In genomic region chr8:3392293-3392692, GRCm38 (mm10) we compare ENCODE assay signal across 9 mouse cellular contexts. TPM values are rescaled to one million over a fixed set of nuclear protein-coding genes. Genes with fewer than 3 reads are reported as not detected.
DNase-seq lines count a peak whose midpoint lies in the region; ATAC-seq and TF ChIP-seq lines count a peak whose summit lies in the region.
"Had no signal": no experiment of that assay in that cellular context is flagged by ENCODE, and none has a peak within 500 bp of the region (broad histone marks: within the 10 kb centered on the region; RNA-seq: fewer than 3 reads in every experiment).

No protein-coding gene starts in this region.

- H3K4me3 ChIP-seq in heart, embryonic 10.5 days, result peak overlapping the region; percentile 86
- peak overlapping the region; percentile 74 for H3K4me3 ChIP-seq in C2C12 (ENCODE audit: insufficient read depth, poor library complexity, severe bottlenecking)
- peak overlapping the region; percentile 87 for H3K4me3 ChIP-seq in forebrain, embryonic 15.5 days
- H3K4me3 ChIP-seq in liver, embryonic 16.5 days (ENCODE audit: low read depth, low read length), result peak overlapping the region; percentile 81

- peak overlapping the region; percentile 81; the same call in 1 of the 2 replicates for H3K9ac ChIP-seq in forebrain, embryonic 15.5 days (replicated peaks)
- H3K9ac ChIP-seq in liver, embryonic 16.5 days (ENCODE audit: low read depth, low read length), result peak overlapping the region; percentile 77

- H3ac ChIP-seq in C2C12 (ENCODE audit: control insufficient read depth, insufficient read length, low read depth), result peak overlapping the region; percentile 77

- DNase-seq in heart, embryonic 10.5 days (ENCODE audit: low spot score), result no peak
- no peak for DNase-seq in heart, postnatal 36 days
- no peak for DNase-seq in cerebellum, adult 9-11 months
- no peak for DNase-seq in urinary bladder, adult 2 months (ENCODE audit: low spot score)
- no peak for DNase-seq in adrenal gland, postnatal 14 days

- H3K9me3 ChIP-seq in heart, embryonic 10.5 days, result no peaks in the 10 kb centered on the region
- H3K9me3 ChIP-seq in forebrain, embryonic 15.5 days, result no peaks in the 10 kb centered on the region
- H3K9me3 ChIP-seq in liver, embryonic 16.5 days (replicated peaks; ENCODE audit: control insufficient read depth, low read length), result no peaks in the 10 kb centered on the region

- 45% methylated on average over 4 of the region's 4 CpGs for WGBS in heart, embryonic 10.5 days
- WGBS in forebrain, embryonic 15.5 days, result 52% methylated on average over 4 of the region's 4 CpGs
- 16% methylated on average over 4 of the region's 4 CpGs for WGBS in liver, embryonic 16.5 days (ENCODE audit: insufficient replicate concordance)

- no peaks in the 10 kb centered on the region for H3K36me3 ChIP-seq in heart, embryonic 10.5 days
- H3K36me3 ChIP-seq in C2C12 (ENCODE audit: control insufficient read depth, insufficient read depth), result peaks cover 7% of the 10 kb centered on the region
- no peaks in the 10 kb centered on the region; the same call in 1 of the 2 replicates for H3K36me3 ChIP-seq in forebrain, embryonic 15.5 days
- H3K36me3 ChIP-seq in liver, embryonic 16.5 days (ENCODE audit: control insufficient read depth, insufficient read depth), result no peaks in the 10 kb centered on the region

- peak overlapping the region; percentile 75 for H3K27ac ChIP-seq in heart, embryonic 10.5 days
- H3K27ac ChIP-seq in forebrain, embryonic 15.5 days (replicated peaks), result no peak overlapping the region
- peak overlapping the region; percentile 30; the same call in 1 of the 2 replicates for H3K27ac ChIP-seq in liver, embryonic 16.5 days (ENCODE audit: low read length)

- no peak for TF ChIP-seq CTCF in C2C12 (IDR thresholded peaks at IDR 0.05; ENCODE audit: control insufficient read depth, insufficient read depth, insufficient read length)

- ATAC-seq in forebrain, embryonic 15.5 days (replicated peaks), result no peak
- ATAC-seq in liver, embryonic 16.5 days (ENCODE audit: low read depth), result peak; percentile 28

- peaks cover 35% of the 10 kb centered on the region for H3K79me3 ChIP-seq in C2C12 (ENCODE audit: low read depth)

- no peaks in the 10 kb centered on the region for H3K27me3 ChIP-seq in heart, embryonic 10.5 days (ENCODE audit: insufficient read depth, poor library complexity, severe bottlenecking)
- no peaks in the 10 kb centered on the region for H3K27me3 ChIP-seq in C2C12 (ENCODE audit: control insufficient read depth, insufficient read depth, insufficient read length)
- no peaks in the 10 kb centered on the region for H3K27me3 ChIP-seq in forebrain, embryonic 15.5 days
- no peaks in the 10 kb centered on the region for H3K27me3 ChIP-seq in liver, embryonic 16.5 days (ENCODE audit: control insufficient read depth, insufficient read depth, low read depth, low read length)

- intact Hi-C loops in heart, postnatal 36 days (cut with DNase I), result loop anchor here (5.0 kb wide), 1 partner anchor 35 kb away; no protein-coding TSS in a partner anchor

- H3K79me2 ChIP-seq in C2C12 (ENCODE audit: control insufficient read depth, insufficient read depth), result peaks cover 48% of the 10 kb centered on the region

- peak overlapping the region; percentile 87 for H3K4me2 ChIP-seq in forebrain, embryonic 15.5 days (replicated peaks)
- peak overlapping the region; percentile 89 for H3K4me2 ChIP-seq in liver, embryonic 16.5 days (ENCODE audit: low read depth, low read length)

- peaks cover 19% of the 10 kb centered on the region for H3K4me1 ChIP-seq in heart, embryonic 10.5 days
- peaks cover 33% of the 10 kb centered on the region for H3K4me1 ChIP-seq in forebrain, embryonic 15.5 days
- H3K4me1 ChIP-seq in liver, embryonic 16.5 days (ENCODE audit: control insufficient read depth, low read depth, low read length), result peaks cover 20% of the 10 kb centered on the region

TF ChIP-seq in C2C12, 6 proteins besides CTCF, POLR2A, EP300 and RAD21:
- TF ChIP-seq FOSL1 (IDR thresholded peaks at IDR 0.05; ENCODE audit: insufficient read depth, low read length, poor library complexity, severe bottlenecking) (no peak), MYOD1 (IDR thresholded peaks at IDR 0.05; ENCODE audit: control insufficient read depth, insufficient read length, low read depth) (no peak), USF1 (IDR thresholded peaks at IDR 0.05; ENCODE audit: low read depth) (no peak), MAX (IDR thresholded peaks at IDR 0.05) (no peak), MYOG (IDR thresholded peaks at IDR 0.05; ENCODE audit: control insufficient read depth, extremely low read depth, insufficient read length) (no peak)

RNA-seq across cellular contexts. Expression of gene Arhgef18, which starts 0.5 kb away (rescaled TPM):
- polyA plus RNA-seq in heart, embryonic 10.5 days (2016; fragmentation: Nextera tagmentation; extraction: Ambion mirVana), result 7.2 and 8.0 TPM in 2 replicates
- total RNA-seq in heart, postnatal 36 days (2021), result 10 to 100 TPM; 18.7 to 20.4 TPM
- polyA plus RNA-seq in C2C12 (2012; fragmentation: generic; extraction: Trizol), result 18.4 TPM
- 11.5 and 12.7 TPM in 2 replicates for polyA plus RNA-seq in forebrain, embryonic 15.5 days (2015; fragmentation: Nextera tagmentation; extraction: Ambion mirVana)
- polyA plus RNA-seq in liver, embryonic 16.5 days (2015; fragmentation: Nextera tagmentation; extraction: Ambion mirVana), result 2.1 and 2.6 TPM in 2 replicates
- 34.0 and 36.5 TPM in 2 replicates for polyA plus RNA-seq in urinary bladder, adult 2 months (2012; rRNA removed)
- 31.0 and 42.0 TPM in 2 replicates for total RNA-seq in adrenal gland, postnatal 14 days (2021)

RNA-seq across cellular contexts. Expression of gene A430078G23Rik, which starts 39.1 kb away (rescaled TPM):
- 0.24 TPM in 1 of 2 replicates, not detected in the other for polyA plus RNA-seq in heart, embryonic 10.5 days (2016; fragmentation: Nextera tagmentation; extraction: Ambion mirVana)
- under 1 TPM; 0.30 to 0.53 TPM for total RNA-seq in heart, postnatal 36 days (2021)
- not detected for polyA plus RNA-seq in C2C12 (2012; fragmentation: generic; extraction: Trizol)
- 0.11 and 0.15 TPM in 2 replicates for polyA plus RNA-seq in forebrain, embryonic 15.5 days (2015; fragmentation: Nextera tagmentation; extraction: Ambion mirVana)
- polyA plus RNA-seq in liver, embryonic 16.5 days (2015; fragmentation: Nextera tagmentation; extraction: Ambion mirVana), result 0.99 and 1.4 TPM in 2 replicates
- polyA plus RNA-seq in urinary bladder, adult 2 months (2012; rRNA removed), result 0.37 and 0.65 TPM in 2 replicates
- total RNA-seq in adrenal gland, postnatal 14 days (2021), result 1.9 and 11.6 TPM in 2 replicates
- total RNA-seq: left cerebral cortex, postnatal 14 days had no signal
